Mouse (Mus musculus) megakaryocyte, embryonic 14.5 days (primary cell): ENCODE data around the gene Dstyk. TPM values are rescaled to one million over a fixed set of nuclear protein-coding genes. Genes with fewer than 3 reads are reported as not detected.

Experiments used
- H3K27me3 ChIP-seq: replicated peaks from 2 replicates; pipeline ENCODE3; 2012; ENCODE audit warnings: inconsistent platforms
- H3K36me3 ChIP-seq: replicated peaks from 2 replicates; pipeline ENCODE3; 2012; ENCODE audit warnings: low read length, inconsistent platforms, mixed read lengths
- H3K4me1 ChIP-seq: 2 replicates; pipeline ENCODE4 v1.6.1; 2012; ENCODE audit warnings: inconsistent platforms
- H3K4me3 ChIP-seq: replicated peaks from 2 replicates; pipeline ENCODE3; 2012; ENCODE audit warnings: moderate library complexity, mild to moderate bottlenecking, inconsistent platforms
- H3K9me3 ChIP-seq: 2 replicates; pipeline ENCODE4 v1.6.1; 2012; ENCODE audit warnings: inconsistent platforms
- FLI1 ChIP-seq: IDR thresholded peaks from 2 replicates; pipeline ENCODE4 v1.6.1; 2012; ENCODE audit warnings: low read length, inconsistent platforms, mixed read lengths
- GATA1 ChIP-seq: IDR thresholded peaks from 3 replicates; pipeline ENCODE4 v1.6.1; 2012; ENCODE audit warnings: mixed read lengths, low read length, inconsistent platforms, borderline replicate concordance
- polyA plus RNA-seq: library from polyadenylated mRNA; stranded (reverse); fragments of >175 nt; gene quantifications from 2 replicates; pipeline ENCODE4 v1.2.3, GENCODE M21; 2012; ENCODE audit warnings: low replicate concordance; ENCODE audit not compliant: insufficient read depth

Dstyk gene
- polyA plus RNA-seq, 1 experiment, result 0.19 TPM

DNA sequence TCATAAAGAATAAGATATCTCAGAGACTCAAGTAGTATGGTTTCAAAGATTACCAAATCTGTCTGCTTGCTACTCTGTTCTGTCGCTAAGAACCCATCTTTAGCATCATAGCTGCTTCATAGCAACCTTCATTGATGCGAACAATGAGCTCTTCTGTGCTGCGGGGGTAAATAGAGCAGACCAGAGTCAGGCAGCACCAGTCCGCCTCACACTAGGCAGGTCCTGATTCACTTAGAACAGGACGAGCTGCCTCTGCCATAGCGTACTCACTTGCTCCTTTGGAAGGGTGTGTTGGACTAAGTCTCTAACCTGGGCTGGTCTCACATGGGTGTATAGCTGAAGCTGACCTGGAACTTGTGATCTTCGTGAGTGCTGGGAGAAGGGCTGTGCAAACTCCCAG is 88.7 kb downstream of the Dstyk start, which contains the start of gene Tmem81:
TSS of gene Tmem81 (plus strand) at position 173 of the 400 bp plus-strand sequence.
- TF ChIP-seq GATA1 (no peak), FLI1 (no peak)
- Histone ChIP-seq H3K9me3 (no peaks in the 10 kb centered on the region), H3K27me3 (no peaks in the 10 kb centered on the region), H3K4me3 (no peak within 1 kb of the TSS), H3K4me1 (no peaks in the 10 kb centered on the region), H3K36me3 (peaks cover 84% of the 10 kb centered on the region)

DNA sequence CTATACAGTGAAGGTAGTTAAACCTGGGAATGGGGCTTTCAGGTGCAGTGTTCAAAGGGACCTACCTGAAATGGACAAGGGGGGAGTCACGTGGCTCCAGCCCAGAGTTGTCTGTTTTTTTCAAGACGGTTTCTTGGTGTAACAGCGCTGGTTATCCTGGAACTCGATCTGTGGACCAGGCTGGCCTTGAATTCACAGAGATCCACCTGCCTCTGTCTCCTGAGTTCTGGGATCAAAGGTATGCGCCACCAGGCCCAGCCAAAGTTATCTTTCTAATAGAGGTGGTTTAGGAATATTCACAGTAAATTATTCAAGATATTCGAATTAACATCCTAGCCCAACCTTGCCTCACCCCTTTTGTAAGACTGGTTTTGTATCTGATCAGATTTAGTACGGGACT is 89.3 kb downstream of the Dstyk start:
- TF ChIP-seq GATA1, result no peak
- TF ChIP-seq FLI1, result no peak
- no peaks in the 10 kb centered on the region for H3K4me1 ChIP-seq
- H3K4me3 ChIP-seq, result no peak overlapping the region
- H3K36me3 ChIP-seq, result peaks cover 78% of the 10 kb centered on the region
- H3K27me3 ChIP-seq, result peaks cover 2% of the 10 kb centered on the region
- no peaks in the 10 kb centered on the region for H3K9me3 ChIP-seq

DNA sequence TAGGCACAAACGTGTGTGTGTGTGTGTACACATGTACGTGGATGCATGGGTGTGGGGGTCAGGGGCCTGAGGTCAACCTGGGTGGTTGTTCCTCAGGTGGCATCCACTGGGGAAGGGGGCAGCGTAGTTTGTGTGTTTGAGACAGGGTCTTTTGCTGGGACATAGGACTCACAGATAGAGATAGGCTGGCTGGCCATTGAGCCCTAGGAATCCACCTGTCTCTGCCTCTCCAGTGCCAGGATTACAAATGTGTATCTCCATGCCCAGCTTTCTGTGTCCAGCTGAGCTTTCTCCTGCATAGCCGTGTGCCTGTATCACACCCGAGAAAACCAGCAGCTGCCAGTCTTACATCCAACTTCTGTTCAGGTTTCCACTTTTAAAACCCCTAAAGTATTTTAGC is 92.4 kb downstream of the Dstyk start:
- Histone ChIP-seq H3K27me3 (peaks cover 25% of the 10 kb centered on the region), H3K9me3 (no peaks in the 10 kb centered on the region), H3K4me1 (no peaks in the 10 kb centered on the region), H3K36me3 (peaks cover 48% of the 10 kb centered on the region), H3K4me3 (no peak overlapping the region)
- no peak for TF ChIP-seq GATA1
- TF ChIP-seq FLI1, result no peak

DNA sequence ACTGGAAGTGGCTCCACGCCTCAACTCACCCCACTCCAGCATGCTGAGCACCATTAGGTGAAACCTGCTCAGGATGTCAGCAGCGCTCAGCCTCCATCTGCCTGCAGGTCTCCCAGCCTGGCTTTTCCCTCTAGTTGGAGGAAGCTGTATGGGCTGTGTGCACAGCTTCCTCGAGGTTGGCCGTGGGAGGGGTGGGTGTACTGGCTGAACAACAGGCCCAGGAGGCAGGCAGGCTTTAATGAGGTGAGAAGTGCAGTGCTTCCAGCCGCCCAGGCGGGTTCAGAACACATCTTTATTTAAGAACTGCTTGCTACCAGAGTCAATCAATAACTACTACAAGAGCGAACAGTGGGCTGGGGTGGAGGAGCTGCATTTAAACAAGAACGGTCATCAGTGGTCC is 94.2 kb downstream of the Dstyk start:
- peaks cover 30% of the 10 kb centered on the region for H3K36me3 ChIP-seq
- peaks cover 42% of the 10 kb centered on the region for H3K27me3 ChIP-seq
- H3K9me3 ChIP-seq, result no peaks in the 10 kb centered on the region
- H3K4me1 ChIP-seq, result no peaks in the 10 kb centered on the region
- no peak overlapping the region for H3K4me3 ChIP-seq
- TF ChIP-seq GATA1, result no peak
- no peak for TF ChIP-seq FLI1

DNA sequence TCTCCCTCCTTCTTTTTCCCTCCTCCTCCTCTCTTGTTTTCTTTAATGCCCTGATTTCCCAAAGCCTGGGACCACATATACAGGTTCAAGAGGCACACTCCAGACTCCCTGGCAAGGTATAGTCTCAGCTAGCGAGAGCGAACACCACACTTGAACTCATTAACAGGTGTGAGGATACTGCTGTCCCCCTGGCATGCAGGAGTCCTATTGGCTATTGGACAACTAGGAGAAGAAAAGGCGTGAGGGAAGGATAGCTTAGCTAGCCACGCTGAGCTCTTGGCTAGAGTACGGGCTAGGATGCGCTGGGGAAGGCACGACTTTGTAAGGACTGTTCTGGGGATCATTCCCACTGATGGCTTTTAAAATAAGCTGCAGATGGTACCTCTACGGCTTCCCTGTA is 94.8 kb downstream of the Dstyk start:
- no peak overlapping the region for H3K4me3 ChIP-seq
- TF ChIP-seq GATA1 (no peak), FLI1 (no peak)
- no peaks in the 10 kb centered on the region for H3K4me1 ChIP-seq
- H3K9me3 ChIP-seq, result no peaks in the 10 kb centered on the region
- H3K36me3 ChIP-seq, result peaks cover 24% of the 10 kb centered on the region
- peaks cover 47% of the 10 kb centered on the region for H3K27me3 ChIP-seq

DNA sequence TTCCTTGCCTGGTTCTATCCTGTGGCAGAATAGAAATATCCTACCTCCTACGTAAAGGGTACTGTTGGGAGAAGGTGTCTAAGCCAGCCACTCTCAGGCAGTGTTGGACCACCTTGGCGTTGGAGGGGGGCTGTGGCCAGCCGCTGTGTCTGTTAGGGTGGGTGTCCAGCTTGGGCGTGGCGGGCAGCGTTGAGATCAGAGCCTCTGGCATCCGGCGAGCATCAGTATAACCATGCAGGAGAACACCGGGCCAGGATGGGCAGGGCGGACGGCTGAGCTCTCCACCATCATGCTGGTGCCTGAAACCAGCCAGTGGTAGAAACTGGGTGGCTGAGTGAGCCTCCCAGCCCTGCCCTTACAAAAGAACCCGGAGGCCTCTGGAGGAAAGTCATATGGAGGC is 98.0 kb downstream of the Dstyk start:
- TF ChIP-seq GATA1 (no peak), FLI1 (no peak)
- no peak overlapping the region for H3K4me3 ChIP-seq
- H3K27me3 ChIP-seq, result peaks cover 74% of the 10 kb centered on the region
- H3K9me3 ChIP-seq, result no peaks in the 10 kb centered on the region
- peaks cover 3% of the 10 kb centered on the region; the same call in 1 of the 2 replicates for H3K4me1 ChIP-seq
- H3K36me3 ChIP-seq, result no peaks in the 10 kb centered on the region

Other genes starting within 250 kb of the Dstyk start
- 2.3 TPM in 1 of 2 replicates, not detected in the other for gene Lemd1, start 226.1 kb upstream of the Dstyk start, polyA plus RNA-seq
- not detected in 2 replicates for gene AC124108.1, start 226.1 kb upstream of the Dstyk start, polyA plus RNA-seq
- gene Gm10188, start 187.8 kb upstream of the Dstyk start, polyA plus RNA-seq, result not detected in 2 replicates
- gene Klhdc8a, start 118.9 kb upstream of the Dstyk start, polyA plus RNA-seq, result not detected in 2 replicates
- 1.3 and 1.7 TPM in 2 replicates for gene Nuak2, start 101.4 kb upstream of the Dstyk start, polyA plus RNA-seq
- gene Tmcc2, start 26.3 kb upstream of the Dstyk start, polyA plus RNA-seq, result 26.7 and 30.0 TPM in 2 replicates
- 3.3 TPM in 1 of 2 replicates, not detected in the other for gene Rbbp5, start 59.8 kb downstream of the Dstyk start, polyA plus RNA-seq
- 0.45 TPM in 1 of 2 replicates, not detected in the other for gene Tmem81, start 88.7 kb downstream of the Dstyk start, polyA plus RNA-seq
- 0.02 and 0.28 TPM in 2 replicates for gene Cntn2, start 125.7 kb downstream of the Dstyk start, polyA plus RNA-seq